Mouse (Mus musculus) E14TG2a.4 (cell line): Measurements from ENCODE around the gene Aldh6a1.

Experiments
- CTCF ChIP-seq: conservative IDR thresholded peaks from 2 replicates; pipeline ENCODE4 v1.5.1; 2014; ENCODE audit warnings: low read length
- NANOG ChIP-seq: IDR thresholded peaks from 2 replicates; pipeline ENCODE4 v1.6.1; 2014; ENCODE audit warnings: borderline replicate concordance, low read length, mixed read lengths
- POU5F1 ChIP-seq: IDR thresholded peaks from 2 replicates; pipeline ENCODE4 v1.6.1; 2014; ENCODE audit warnings: low read length, borderline replicate concordance

- no peak for TF ChIP-seq CTCF
- TF ChIP-seq NANOG = no peak
- no peak for TF ChIP-seq POU5F1
Observed at GRCm38 (mm10) chr12:84408819-84409507, 41.8 kb downstream of the Aldh6a1 start, which contains the start of the genes Entpd5 and Bbof1.
